Mouse (Mus musculus) spleen, adult 18-20 months (tissue): ENCODE measurements around the gene Nudt6.

Experiments
- DNase-seq, 2 experiments: peaks; one replicate each; pipeline ENCODE4 v3.0.0; 2022; ENCODE audit warnings: mixed read lengths in 2 of 2

Gene Nudt6

DNA sequence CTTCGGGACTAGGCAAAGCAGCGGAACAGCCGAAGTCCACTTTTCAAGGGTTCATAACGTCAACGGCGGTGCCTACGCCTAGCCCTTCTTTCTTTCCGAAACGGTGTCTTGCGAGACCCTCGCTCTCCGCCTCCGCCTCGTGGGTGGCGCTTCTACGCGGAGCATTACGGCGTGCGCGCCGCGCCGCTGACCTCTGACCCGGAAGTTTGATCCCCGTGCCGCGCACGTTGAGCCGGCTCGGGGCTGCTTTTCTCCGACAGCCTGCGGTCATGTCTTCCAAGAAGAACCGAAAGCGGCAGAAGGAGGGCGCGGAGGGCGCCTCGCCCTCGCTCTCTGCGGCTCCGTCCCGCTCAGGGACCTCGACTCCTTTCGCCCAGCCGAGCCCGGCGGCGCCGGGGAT, at the start of gene Nudt6:
Gene Nudt6, minus strand, starts transcription at position 140 of the 400 bp plus-strand sequence.
- DNase-seq, result peak; percentile 84 to 91

DNA sequence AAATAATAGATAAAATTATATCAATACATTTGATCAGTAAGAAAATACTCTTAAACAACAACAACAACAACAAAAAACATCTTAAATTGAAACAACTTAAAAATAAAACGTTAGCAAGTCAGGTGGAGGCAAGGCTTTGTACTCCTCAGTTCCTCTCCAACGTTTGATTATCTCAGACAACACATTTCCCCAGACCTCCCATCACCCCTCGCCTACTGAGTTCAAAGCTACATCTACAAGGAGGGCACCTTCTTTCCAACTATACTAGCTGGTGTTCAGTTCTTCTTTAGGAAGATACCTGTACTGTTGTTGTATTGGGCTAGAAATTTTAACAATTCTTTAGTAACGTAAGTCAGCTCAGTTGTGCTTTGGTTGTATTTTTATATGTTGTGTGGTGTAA, 49.3 kb upstream of the Nudt6 start:
- no peak for DNase-seq

DNA sequence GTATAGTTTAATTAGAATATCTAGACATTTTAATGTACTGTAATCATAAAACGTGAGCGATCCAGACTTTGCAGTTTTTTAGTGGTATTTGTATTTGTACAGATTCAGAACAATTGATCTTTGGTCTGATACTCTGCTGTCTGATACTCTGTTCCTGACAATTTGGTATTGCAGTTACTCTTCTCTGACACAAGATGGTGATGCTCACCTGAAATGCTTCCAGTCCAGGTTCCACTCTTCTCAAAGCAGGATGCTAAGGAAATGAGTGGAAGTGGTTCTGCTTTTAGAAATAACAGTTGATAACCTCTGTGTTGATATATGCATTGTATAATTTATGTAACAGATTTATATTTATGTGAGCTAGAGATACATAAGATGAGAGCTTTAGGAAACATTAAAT, 48.2 kb upstream of the Nudt6 start:
- DNase-seq, result no peak

DNA sequence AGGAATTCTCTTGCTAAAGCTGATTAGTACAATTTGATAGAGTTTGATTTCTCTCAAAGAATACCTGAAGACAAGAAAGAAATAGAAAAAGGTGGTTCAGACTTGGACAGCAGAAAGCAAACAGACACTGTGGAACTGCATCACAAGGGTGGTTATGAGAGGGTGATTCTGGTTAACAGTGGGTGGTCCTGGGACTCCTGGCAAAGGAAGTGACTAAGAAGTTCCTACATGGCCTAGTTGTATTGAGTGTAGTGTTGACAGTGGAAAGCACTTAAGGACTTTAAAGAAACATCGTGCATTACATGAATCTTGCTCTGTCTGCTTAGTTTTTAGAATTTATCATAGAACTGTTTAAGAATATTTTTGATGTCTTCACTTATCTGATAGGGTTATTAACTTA, 36.0 kb upstream of the Nudt6 start:
- no peak for DNase-seq

DNA sequence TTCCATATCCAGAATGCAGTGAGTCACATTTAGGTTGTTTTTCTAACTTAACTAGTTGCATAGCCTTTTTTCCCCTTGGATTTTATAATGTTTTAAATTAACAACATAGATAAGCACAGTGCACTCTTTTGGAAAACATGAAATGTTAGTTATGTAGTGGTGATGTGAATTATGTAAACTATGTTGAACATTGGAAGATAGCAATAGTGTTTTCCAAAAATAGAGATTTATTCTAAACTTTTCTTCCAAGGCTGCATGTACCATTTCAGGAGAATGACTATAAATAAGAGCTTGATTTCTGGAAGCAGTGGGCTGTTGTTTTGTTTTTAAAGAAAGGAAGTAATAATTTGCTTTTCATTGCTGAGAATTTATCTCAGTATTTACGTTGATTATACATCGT, 23.4 kb upstream of the Nudt6 start:
- DNase-seq, result no peak

DNA sequence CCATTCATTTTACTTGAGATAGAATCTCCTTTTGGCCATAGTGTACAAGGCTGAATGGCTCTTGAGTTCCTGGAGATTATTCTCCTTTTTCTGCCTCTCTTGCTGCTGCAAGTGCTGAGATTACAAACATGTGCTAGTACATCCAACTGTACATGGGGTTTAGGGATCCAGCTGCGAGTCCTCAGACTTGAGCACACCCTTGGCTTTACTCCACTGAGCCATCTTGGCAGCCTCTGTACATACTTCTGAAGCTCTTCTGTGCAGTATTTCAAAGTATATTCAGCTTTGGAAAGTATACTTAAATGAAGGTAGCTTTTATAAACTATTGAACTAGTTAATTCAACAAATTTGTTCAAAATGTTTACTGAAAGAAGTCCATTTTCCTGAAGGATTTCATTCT, 19.8 kb upstream of the Nudt6 start:
- no peak for DNase-seq

DNA sequence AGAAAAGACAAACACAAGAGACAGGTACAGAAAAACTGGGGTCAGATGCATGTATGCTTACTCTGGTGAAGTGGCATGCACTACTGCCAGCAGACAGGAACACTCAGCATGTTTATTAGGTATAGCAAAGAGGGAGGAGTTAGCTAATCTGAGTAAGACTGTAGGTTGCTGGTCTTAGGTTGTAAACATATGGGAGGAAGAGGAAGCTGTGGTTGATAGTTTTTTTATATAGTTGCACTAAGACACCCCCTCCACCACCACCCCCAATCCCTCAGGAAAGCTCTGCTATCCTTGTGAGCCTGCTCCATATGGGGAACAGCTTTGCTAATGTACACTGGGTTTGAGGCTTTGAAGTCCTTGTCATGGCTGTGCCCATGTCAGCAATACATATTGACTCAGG, 10.3 kb upstream of the Nudt6 start:
- no peak for DNase-seq

DNA sequence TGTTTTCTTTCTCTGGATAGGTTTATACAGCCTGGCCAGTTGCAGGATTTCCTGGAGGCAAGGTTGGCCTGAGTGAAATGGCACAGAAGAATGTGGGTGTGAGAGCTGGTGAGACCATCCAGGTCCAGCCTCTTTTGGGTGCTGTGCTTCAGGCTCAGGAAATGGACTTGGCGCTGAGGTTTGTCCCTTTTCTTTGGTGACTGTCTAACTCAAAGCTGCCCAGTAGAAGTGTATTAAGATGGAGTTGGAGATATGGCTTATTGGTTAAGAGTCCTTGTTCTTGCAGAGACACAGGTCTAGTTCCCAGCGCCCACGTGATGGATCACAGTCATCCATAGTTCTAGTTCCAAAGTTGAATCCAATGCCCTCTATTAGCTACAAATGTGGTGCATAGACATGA, 6.1 kb upstream of the Nudt6 start:
- DNase-seq, result no peak

DNA sequence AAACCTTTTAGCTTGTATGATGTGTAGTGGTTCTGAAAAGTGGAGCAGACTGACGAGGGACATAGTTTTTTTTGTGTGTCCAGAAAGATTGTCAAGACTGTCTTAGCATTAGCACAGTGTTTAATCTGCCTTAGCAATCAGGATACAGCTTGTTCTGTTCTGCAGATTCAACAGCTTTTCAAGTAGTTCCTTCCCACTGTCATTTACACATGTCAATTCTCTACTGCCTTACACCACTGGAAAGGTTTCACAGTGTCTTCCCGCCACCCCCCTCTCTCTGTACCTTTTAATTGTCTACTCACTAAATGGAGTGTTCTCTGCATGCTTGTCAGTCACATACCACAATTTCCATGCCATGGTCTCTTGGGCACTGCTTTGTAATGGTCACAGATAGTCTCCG, 1.2 kb upstream of the Nudt6 start:
- no peak for DNase-seq

DNA sequence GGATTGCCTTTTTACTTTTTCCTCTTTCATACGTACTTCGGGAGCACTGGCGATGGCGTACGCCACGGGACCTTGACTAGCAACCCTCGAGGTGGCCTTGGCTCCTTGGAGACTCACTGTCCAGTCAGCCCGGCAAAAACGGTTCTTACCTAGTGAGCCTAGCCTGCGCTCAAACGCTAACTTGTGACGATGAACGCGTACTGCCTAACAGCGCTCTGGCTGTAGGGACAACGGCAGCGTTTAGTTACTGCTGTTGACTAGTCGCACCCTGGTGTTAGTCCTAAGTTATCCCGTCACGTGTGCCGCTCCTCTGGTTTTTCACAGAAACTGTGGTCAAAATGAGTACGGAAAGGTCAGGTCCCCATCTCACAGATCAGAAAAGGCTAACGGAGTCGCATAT, 630 bp upstream of the Nudt6 start:
- no peak for DNase-seq

DNA sequence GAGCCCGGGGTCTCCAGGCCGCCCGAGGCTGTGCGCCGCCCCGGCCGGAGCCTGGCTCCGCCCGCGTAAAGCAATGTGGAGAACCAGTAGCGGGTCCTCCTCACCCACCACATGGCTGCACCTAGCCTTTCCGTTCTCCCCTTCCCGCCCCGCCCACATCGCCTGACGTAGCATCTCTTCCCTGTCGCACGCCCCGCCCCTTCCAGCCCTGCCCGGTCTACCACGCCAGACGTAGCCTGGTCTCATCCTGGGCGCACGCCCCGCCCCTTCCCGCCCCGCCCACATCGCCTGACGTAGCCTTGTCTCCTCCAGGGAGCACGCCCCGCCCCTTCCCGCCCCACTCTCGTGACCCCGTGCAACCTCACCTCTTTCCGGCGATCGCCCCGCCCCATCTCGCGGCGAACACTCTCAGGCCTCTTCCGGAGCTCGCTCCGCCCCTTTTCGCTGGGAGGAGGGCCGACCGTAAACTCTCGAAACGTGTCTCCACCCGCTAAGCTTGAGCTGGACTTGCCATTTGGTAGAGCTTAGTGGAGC, 486 bp downstream of the Nudt6 start, which contains the start of gene Spata5:
Gene Spata5, plus strand, starts transcription at position 439 of the 534 bp plus-strand sequence.
- DNase-seq, result peak; percentile 94 to 97

DNA sequence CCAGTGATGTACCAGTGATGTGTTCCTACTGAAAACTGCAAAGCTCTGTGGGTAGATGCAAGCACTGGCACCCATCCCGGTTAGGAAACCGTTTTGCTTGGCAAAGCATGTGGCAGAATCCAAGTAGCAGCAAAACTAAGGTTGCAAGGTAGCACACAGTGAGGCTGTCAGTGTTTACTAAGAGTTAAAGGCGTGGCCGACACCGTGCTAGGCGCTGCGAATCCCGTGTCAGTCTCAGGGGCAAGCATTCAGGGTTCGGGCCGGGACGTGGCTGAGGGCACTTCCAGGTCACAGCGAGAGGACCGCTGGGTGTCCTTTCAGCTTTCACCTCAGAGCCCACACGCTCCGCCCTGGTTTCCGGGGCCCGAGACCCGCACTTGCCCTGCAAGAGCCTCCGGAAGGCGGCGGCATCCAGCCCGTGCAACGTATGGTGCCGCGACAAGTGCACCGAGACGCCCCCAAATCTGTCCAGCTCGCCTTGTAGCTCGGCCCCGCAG, 1.0 kb downstream of the Nudt6 start:
- peak in 1 of 2 experiments; percentile 80 for DNase-seq

DNA sequence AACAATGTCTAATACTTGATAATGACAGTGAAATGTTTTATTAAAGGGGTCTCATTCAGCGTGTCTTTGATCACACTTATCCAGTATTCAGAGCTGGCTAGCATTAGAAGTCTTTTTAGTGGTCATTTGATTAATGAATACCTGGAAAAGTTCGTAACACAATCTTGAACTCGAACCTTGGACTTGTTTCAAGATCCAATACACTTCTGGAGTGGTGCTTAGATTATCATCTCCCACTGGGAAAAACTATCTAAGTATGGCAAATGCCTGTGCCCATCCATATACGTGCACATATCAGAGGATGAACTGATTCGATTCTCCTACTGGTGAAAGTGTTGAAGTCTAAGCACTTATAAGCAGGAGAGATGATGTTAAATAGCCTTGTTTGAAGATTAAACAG, 1.7 kb downstream of the Nudt6 start:
- DNase-seq, result no peak

DNA sequence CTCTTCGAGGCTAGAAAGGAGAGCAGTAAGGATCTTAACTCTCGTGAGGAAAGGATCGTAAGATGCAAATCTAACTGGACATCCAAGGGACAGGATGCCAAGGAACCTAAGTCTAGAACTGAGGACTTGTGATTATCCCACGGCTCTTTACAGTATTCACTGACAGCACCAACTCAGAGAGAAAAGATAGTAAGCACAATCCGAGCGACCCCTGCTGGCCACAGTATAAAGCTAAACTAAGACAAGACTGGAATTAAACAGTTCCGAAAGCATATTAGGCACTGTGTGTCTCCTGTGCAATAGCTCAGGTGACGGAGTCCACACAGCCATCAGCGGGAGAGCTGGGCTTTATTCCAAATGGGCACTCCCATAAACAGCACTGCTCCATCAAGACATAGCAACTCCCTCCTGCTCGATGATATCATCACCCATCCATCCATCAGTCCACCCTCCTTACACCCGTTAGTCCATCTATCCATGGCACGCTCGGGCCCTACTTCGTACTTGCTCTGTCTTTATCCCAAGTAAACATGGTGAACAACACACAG, 5.5 kb downstream of the Nudt6 start:
- DNase-seq, result peak; percentile 38 to 73

DNA sequence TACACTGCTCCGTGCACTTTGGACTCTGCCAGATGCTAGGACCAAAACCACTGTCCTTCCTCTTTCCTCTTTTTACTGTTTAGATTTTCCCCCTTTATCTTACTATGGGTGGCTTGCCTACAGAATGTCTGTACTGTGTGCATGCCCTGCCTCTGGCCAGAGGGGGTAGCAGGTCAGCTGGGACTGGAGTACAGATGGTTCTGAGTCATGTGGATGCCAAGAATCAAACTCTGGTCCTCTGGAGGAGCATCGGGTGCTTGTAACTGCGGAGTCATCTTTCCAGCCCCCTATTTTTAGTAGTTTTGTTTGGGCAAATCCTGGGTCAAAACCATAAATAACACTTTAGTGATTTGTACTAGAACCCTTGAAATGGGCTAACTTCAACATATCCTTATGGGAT, 6.6 kb downstream of the Nudt6 start:
- DNase-seq, result no peak

DNA sequence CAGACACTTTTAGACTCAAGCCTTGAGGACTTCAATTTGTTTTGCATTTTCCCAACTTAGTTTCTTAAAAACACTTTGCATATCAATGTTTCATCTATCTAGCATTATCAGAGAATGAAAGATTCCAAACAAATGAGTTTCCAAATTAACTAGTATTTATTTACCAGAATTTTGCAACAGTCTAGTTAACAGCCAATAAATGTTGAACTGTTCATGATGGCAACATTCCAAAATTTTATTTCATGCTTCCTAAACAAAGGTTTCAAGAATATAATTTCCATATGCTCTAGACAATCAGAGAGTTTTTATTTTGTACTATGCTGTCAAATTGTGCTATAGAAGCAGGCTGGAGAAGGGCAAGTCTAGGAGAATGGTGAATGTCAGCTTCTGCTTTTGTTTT, 12.4 kb downstream of the Nudt6 start:
- DNase-seq, result no peak

DNA sequence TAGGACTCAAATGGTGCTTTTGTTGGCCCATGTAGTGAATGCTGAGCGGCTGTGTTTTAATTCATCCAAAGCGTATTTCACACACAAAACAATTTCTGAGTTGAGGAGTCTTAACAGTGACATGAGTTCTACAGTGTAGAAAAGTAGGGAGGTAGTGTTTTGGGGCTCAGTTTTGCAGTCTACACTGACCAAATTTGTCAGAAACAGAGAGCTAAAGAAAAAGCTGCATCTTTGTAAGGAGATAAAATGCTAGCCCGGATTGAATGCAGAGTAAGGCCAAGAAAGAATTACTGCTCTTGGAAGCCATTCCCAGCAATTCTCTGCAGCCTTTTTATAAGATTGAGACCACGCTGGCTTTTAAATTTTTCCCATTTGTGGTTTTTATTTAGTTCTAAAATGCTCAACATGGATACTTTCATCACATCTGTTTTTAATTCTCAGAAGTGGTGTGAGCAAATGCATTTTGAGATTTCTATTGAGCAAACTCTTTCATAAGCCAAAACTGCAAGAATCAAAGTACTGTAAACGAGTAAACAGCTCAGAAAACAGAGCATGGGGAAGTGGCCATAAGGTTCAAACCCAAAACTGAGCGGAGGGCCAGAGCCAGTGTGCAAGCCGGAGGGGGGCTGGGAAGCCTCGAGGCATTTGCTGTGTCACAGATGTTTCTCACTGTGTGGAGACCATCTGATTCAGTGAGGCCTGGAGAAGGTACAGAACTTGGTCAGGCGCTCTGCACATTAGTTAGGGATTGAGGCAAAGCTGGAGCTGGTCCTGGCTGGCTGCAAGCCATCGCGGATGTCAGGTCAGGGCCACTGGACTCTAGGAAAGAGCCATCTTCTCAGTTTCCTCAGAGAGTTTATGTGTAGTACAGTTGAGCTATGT, 18.0 kb downstream of the Nudt6 start:
- no peak for DNase-seq

DNA sequence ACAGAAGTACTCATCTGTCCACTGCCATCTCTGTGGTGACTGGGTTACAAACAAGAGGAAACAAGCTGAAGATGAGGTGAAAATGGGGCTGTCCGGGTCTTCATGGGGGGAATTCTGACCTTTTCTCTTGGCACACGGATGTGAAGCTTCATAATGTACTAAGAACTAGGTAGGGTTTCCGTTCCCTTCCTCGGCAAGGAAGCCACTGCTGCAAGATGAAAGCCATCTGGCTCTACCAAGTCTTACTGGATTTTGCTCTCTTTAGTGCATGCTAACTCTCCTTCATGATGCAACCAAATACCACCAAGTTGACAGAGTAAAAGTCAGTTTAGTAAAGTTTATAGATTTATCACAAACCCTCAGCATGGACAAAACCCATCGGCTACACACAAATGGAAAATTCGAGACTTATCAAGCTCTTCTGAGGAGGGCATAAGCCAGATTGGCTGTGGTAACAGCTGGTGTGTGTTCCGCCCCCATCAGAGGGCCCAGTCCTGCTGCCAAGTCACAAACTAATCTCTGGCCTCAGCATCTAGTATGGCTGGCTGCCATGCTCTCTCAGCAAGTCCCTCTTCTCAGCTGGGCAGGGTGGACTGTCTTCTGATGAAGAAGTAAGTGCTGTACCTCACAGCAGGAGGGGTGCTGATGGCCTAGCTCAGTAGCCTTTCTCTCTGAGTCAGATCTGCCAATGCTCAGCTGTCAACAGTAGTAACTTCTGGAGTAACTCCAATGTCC, 21.2 kb downstream of the Nudt6 start:
- DNase-seq, result no peak

DNA sequence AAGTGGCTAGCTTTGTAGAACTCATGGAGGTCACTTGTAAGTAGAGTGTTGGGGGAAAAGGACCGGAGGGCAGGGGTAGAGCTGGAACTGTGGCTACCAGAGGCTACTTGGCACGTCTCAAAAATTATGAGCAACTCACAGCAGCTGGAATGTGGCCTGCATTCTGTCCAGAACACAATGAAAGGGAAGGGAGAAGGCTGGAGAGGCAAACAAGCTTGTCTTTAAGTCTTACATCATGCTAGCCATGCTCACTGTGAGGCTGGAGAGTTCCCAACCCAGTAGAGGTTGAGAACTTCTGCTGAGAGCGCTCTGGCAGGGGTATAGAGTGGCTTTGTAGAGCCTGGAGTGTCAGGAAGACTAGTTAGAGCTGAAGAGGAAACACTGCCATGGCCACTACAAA, 22.4 kb downstream of the Nudt6 start:
- no peak for DNase-seq

DNA sequence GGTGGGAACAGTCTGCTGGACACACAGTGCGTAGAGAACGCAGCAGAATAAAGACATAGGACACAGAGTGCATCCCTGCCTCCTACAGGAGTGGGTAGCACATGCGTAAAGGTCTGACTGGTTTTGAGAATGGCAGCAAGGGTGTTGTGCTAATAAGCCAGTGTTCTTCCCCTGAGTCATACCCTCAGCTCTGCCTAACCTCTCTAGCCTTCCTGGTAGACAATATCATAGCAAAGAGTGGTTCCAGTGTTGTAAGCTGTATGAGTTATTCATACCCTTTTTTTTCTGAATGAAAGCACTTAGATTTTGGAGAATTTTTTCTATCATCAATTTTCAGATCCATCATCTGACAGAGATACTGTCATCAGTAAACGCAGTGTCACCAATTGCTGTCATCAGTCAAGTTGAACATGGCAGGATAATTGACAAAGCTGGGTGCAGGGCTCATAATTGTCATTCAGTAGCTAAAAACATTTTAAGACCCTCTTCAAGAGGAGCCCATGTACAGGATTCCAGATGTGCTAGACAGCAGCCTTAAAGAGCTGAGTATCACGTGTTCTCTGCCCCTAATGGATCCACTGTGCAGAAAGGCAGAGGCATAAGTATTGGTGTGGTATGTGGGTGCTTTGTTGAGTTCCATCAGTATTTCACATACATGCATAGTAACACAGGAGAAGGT, 22.9 kb downstream of the Nudt6 start:
- DNase-seq, result no peak

DNA sequence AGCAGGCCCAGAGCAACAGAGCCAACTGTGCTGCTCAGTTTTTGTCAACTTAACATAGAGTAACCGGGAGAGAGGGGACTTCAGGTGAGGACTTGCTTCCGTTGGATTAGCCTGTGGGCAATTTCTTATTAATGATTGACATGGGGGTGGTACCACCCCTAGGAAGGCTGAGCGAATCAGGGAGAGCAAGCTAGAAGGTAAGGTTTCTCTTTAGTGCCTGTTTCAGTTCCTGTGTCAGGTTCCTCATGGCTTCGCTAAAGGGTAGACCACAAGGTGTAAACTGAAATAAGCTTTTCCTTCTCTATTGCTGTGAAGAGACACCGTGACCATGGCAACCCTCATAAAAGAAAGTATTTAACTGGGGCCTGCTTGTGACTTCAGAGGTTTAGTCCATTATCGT, 32.7 kb downstream of the Nudt6 start:
- no peak for DNase-seq

DNA sequence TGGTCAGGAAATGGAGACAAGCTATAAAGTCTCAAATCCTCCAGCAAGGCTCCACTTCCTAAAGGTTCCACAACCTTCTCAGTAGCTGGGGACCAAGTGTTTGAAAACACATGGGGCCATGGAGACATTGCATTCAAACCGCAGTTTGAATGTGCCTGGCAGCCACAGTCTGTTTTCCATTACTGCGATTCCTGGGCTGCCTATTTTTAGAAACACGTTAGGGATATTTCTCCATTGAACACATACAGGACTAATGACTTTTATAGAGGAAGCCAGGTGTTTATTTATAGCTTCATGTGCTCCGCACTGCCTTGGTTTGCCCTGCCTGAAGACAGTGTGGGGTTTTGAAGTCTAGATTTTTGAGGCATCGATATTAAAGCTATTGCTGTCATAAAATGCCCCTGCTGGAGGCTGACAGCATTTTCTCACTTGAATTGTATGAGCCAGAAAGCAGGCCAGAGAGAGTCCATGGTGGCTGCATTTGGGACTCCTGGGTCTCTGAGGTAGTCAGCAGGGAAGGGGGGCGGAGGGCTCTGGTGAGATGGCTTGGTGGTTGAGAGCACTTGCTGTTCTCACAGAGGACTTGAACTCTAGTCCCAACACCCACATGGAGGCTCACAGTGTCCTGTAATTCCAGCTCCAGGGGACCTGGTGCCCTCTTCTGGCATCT, 36.8 kb downstream of the Nudt6 start:
- DNase-seq, result no peak
